Mouse (Mus musculus) ES-E14 (cell line): ENCODE data around the gene Fxr2. TPM values are rescaled to one million over a fixed set of nuclear protein-coding genes. Genes with fewer than 3 reads are reported as not detected.
"Not testable (repeated sequence)": the region's sequence is repeated elsewhere in the genome, so short reads cannot be mapped to it uniquely, and the experiment has no call there.

ENCODE experiments used
- DNase-seq: peaks from one replicate; pipeline ENCODE4 v3.0.0-alpha.2; 2013; ENCODE audit warnings: low read depth, low spot score
- H3K27ac ChIP-seq: 2 replicates; pipeline ENCODE4 v1.5.1; 2012; ENCODE audit warnings: low read depth, mild to moderate bottlenecking, low read length, moderate library complexity, mixed read lengths; ENCODE audit not compliant: poor library complexity, insufficient read depth, severe bottlenecking
- H3K36me3 ChIP-seq: 2 replicates; pipeline ENCODE4 v1.6.1; 2012; ENCODE audit warnings: mild to moderate bottlenecking, low read length, moderate library complexity, mixed read lengths; ENCODE audit not compliant: control insufficient read depth, poor library complexity, insufficient read depth, severe bottlenecking
- H3K4me1 ChIP-seq, 2 experiments: fragments of 150-350 bp in 1 of 2; sonication (generic) in 1 of 2; 2 replicates each; pipeline ENCODE4 v1.6.1; 2012; ENCODE audit warnings: low read length in 2 of 2, mild to moderate bottlenecking in 1 of 2, mixed read lengths in 1 of 2; ENCODE audit not compliant: control insufficient read depth in 2 of 2, insufficient read depth in 2 of 2, poor library complexity in 1 of 2
- H3K4me3 ChIP-seq, 2 experiments: fragments of 150-350 bp in 1 of 2; sonication (generic) in 1 of 2; 2 replicates each; pipeline ENCODE4 v1.5.1; 2012; ENCODE audit warnings: low read length in 2 of 2, low read depth in 1 of 2, mild to moderate bottlenecking in 1 of 2, mixed read lengths in 1 of 2; ENCODE audit not compliant: insufficient read depth in 1 of 2, poor library complexity in 1 of 2, severe bottlenecking in 1 of 2
- H3K9ac ChIP-seq: 2 replicates; pipeline ENCODE4 v1.6.1; 2012; ENCODE audit warnings: low read depth, mild to moderate bottlenecking, low read length, mixed read lengths; ENCODE audit not compliant: poor library complexity, insufficient read depth, severe bottlenecking
- H3K9me3 ChIP-seq: fragments of 150-350 bp; sonication (generic); 2 replicates; pipeline ENCODE4 v1.6.1; 2012; ENCODE audit warnings: low read depth, mild to moderate bottlenecking, low read length; ENCODE audit not compliant: control insufficient read depth, insufficient read depth
- CHD2 ChIP-seq: IDR thresholded peaks from 2 replicates; pipeline ENCODE4 v1.6.1; 2014; ENCODE audit warnings: mild to moderate bottlenecking, low read depth, low read length, inconsistent platforms
- HCFC1 ChIP-seq: IDR thresholded peaks from 2 replicates; pipeline ENCODE4 v1.6.1; 2012; ENCODE audit warnings: low read length, inconsistent platforms, borderline replicate concordance; ENCODE audit not compliant: insufficient read depth
- MAFK ChIP-seq: IDR thresholded peaks from 2 replicates; pipeline ENCODE4 v1.6.1; 2014; ENCODE audit warnings: mild to moderate bottlenecking, low read depth, low read length, inconsistent platforms; ENCODE audit not compliant: insufficient read depth
- ZC3H11A ChIP-seq: IDR thresholded peaks from 2 replicates; pipeline ENCODE4 v1.6.1; 2012; ENCODE audit warnings: low read depth, mild to moderate bottlenecking, inconsistent platforms, low read length, borderline replicate concordance
- ZNF384 ChIP-seq: IDR thresholded peaks from 2 replicates; pipeline ENCODE4 v1.6.1; 2012; ENCODE audit warnings: low read depth, low read length, inconsistent platforms
- in situ Hi-C, 2 experiments: fragments of 600-800 bp; cut with MboI; formaldehyde crosslinking; loops; one replicate each; pipeline ENCODE4 v1.15.1; 2025; ENCODE audit warnings: low sequenced_read_pairs in 2 of 2, inconsistent platforms in 1 of 2; ENCODE audit not compliant: unreplicated experiment in 2 of 2
- total RNA-seq: library from RNA; depleted of rRNA; stranded (reverse); fragments of 300-350 nt; gene quantifications from 2 replicates; pipeline ENCODE4 v1.2.3, GENCODE M21; 2012

Fxr2 gene
- total RNA-seq, 1 experiment, result 161 TPM

- no peak for DNase-seq
- H3K27ac ChIP-seq, result no peak overlapping the region
- H3K4me1 ChIP-seq, result peaks cover 9 to 34% of the 10 kb centered on the region in 2 experiments
- TF ChIP-seq MAFK (no peak), ZC3H11A (no peak), HCFC1 (no peak), ZNF384 (no peak), CHD2 (no peak)
- H3K4me3 ChIP-seq, result peak overlapping the region; percentile 55 to 66; a peak in 2 of 4 replicates
- H3K36me3 ChIP-seq, result peaks cover 8% of the 10 kb centered on the region; the same call in 1 of the 2 replicates
- in situ Hi-C loops, result no loop called here
- H3K9ac ChIP-seq, result peak overlapping the region; percentile 78; the same call in 1 of the 2 replicates
- no peaks in the 10 kb centered on the region for H3K9me3 ChIP-seq
Measured at GRCm38 (mm10) chr11:69695046-69695360, 62.2 kb downstream of the Fxr2 start.

DNA sequence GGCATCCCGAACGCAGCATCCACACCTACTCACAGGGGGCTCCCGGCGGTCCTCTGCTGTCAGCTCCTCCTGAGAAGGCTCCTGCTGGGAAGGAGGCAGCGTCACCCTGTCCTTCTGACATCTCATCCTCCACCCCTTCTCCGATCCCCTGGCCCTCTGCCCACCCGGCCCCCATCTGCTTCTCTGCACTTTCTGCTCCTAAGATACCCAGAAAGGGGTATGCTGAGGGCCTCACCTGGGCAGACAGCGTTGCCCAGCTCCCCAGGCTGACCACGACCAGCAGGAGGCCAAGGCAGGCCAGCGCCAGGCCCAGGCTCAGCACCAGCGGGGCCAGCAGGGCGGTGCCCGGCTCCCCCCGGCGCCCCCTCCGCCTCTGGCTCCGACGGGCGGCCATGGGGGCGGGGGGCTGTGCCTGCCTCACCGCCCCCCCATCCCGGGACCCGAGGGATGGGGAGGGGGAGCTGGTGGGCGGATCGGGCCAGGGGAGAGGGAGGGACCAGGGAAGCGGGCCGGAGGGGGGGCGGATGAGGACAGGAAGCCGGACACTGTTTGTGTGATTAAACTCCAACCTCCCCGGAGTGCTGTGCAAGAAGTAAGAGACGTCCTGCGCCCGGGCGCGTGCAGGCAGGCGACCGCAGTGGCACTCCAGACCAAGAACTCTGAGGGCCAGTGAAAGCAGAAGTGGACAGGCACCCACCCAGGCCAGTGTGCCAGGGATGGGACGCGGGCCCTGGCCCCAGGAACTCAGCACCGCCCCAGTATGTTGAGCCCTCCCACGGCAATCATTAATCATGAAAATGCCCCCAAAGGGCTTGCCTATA is 62.8 kb downstream of the Fxr2 start, which contains the start of the genes Tnfsf12 and Tnfsfm13:
Tnfsf12 (minus strand) TSS at position 489 of the 821 bp plus-strand sequence.
Tnfsfm13 (minus strand) TSS at position 738 of the 821 bp plus-strand sequence.
- H3K9ac ChIP-seq, result peak within 1 kb of the TSS; percentile 78
- peak within 1 kb of the TSS; percentile 59 for H3K27ac ChIP-seq
- H3K9me3 ChIP-seq, result no peaks in the 10 kb centered on the region
- no peak for DNase-seq
- H3K4me1 ChIP-seq, result peaks cover 7 to 32% of the 10 kb centered on the region in 2 experiments
- H3K36me3 ChIP-seq, result peaks cover 8% of the 10 kb centered on the region; the same call in 1 of the 2 replicates
- in situ Hi-C loops, result no loop called here
- TF ChIP-seq ZC3H11A, result no peak
- TF ChIP-seq HCFC1, result no peak
- TF ChIP-seq MAFK, result no peak
- no peak for TF ChIP-seq ZNF384
- no peak for TF ChIP-seq CHD2
- H3K4me3 ChIP-seq, result peak within 1 kb of the TSS; percentile 55 to 66

GRCm38 (mm10) chr11:69697396-69697795 is 64.6 kb downstream of the Fxr2 start:
- Histone ChIP-seq H3K27ac (no peak overlapping the region; the same call in 1 of the 2 replicates), H3K4me1 (peaks cover 10 to 33% of the 10 kb centered on the region in 2 experiments), H3K36me3 (no peaks in the 10 kb centered on the region), H3K9me3 (no peaks in the 10 kb centered on the region), H3K9ac (peak overlapping the region; percentile 26; the same call in 1 of the 2 replicates), H3K4me3 (no peak overlapping the region)
- DNase-seq, result no peak
- TF ChIP-seq ZNF384 (no peak), ZC3H11A (no peak), MAFK (no peak), CHD2 (no peak), HCFC1 (no peak)
- in situ Hi-C loops, result no loop called here

GRCm38 (mm10) chr11:69698574-69698973 is 65.8 kb downstream of the Fxr2 start:
- Histone ChIP-seq H3K4me3 (no peak overlapping the region), H3K9me3 (no peaks in the 10 kb centered on the region), H3K36me3 (no peaks in the 10 kb centered on the region), H3K4me1 (peaks cover 10 to 32% of the 10 kb centered on the region in 2 experiments), H3K27ac (peak overlapping the region; percentile 72; the same call in 1 of the 2 replicates), H3K9ac (peak overlapping the region; percentile 63; the same call in 1 of the 2 replicates)
- no peak for TF ChIP-seq CHD2
- no peak for TF ChIP-seq HCFC1
- no peak for TF ChIP-seq ZC3H11A
- TF ChIP-seq ZNF384, result no peak
- no peak for TF ChIP-seq MAFK
- DNase-seq, result no peak
- in situ Hi-C loops, result no loop called here

DNA sequence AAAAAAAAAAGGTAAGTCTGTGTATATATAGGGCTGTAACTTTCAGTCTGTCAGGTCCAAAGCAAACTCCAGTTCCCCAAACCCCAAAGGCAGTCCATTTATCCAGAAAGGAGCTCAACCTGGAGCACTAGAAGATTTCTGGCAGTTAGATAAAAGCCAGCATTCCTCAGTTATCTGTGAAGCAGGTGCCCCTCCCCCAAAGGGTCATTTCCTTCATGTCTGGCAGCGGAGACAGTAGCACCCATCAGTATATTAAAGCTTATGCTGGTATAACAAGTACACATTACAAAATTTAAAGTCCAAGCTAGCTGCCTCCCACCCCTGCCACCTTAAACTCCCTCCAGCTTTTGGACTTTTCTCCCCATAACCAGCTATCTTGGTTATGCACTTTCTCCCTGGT is 66.8 kb downstream of the Fxr2 start:
- Histone ChIP-seq H3K27ac (peak overlapping the region; percentile 55; the same call in 1 of the 2 replicates), H3K4me3 (no peak overlapping the region)
- in situ Hi-C loops, result no loop called here

GRCm38 (mm10) chr11:69702886-69703285 is 70.1 kb downstream of the Fxr2 start:
- H3K9me3 ChIP-seq, H3K36me3 ChIP-seq, DNase-seq, H3K4me3 ChIP-seq, in situ Hi-C loops: not testable (repeated sequence)
- peak overlapping the region; percentile 98 for H3K27ac ChIP-seq
- peak overlapping the region; percentile 45; the same call in 1 of the 2 replicates for H3K9ac ChIP-seq
- H3K4me1 ChIP-seq, result peaks cover 18 to 29% of the 10 kb centered on the region in 2 experiments; a peak in 3 of 4 replicates

More for the DNA sequence above, 66.8 kb downstream of the Fxr2 start:
- Histone ChIP-seq H3K36me3 (no peaks in the 10 kb centered on the region), H3K9ac (no peak overlapping the region), H3K9me3 (no peaks in the 10 kb centered on the region), H3K4me1 (peaks cover 10 to 32% of the 10 kb centered on the region in 2 experiments)
- DNase-seq, result no peak
- TF ChIP-seq CHD2, result no peak
